Mouse (Mus musculus) embryo, embryonic 11 days (tissue): Measurements from ENCODE around the gene Klk8.

ENCODE experiments used
- DNase-seq: peaks from one replicate; pipeline ENCODE4 v3.0.0-alpha.2; 2015

Gene Klk8

GRCm38 (mm10) chr7:43797333-43797769 is at the start of gene Klk8:
Gene Klk8, plus strand, starts transcription at chr7:43797577.
- DNase-seq: peak; percentile 54

- DNase-seq: no peak
Measured at GRCm38 (mm10) chr7:43747788-43748187, 49.6 kb upstream of the Klk8 start.

GRCm38 (mm10) chr7:43752806-43753205 is 44.6 kb upstream of the Klk8 start:
- no peak for DNase-seq

GRCm38 (mm10) chr7:43766484-43766883 is 30.9 kb upstream of the Klk8 start:
- DNase-seq: no peak

- DNase-seq: no peak
Measured at GRCm38 (mm10) chr7:43768597-43768996, 28.8 kb upstream of the Klk8 start, which contains the start of gene Klk12. Gene Klk12, plus strand, starts transcription at chr7:43768897.

- no peak for DNase-seq
Measured at GRCm38 (mm10) chr7:43769636-43770035, 27.7 kb upstream of the Klk8 start.

- no peak for DNase-seq
Measured at GRCm38 (mm10) chr7:43770701-43771100, 26.7 kb upstream of the Klk8 start.

GRCm38 (mm10) chr7:43771916-43772315 is 25.5 kb upstream of the Klk8 start:
- no peak for DNase-seq

GRCm38 (mm10) chr7:43772901-43773300 is 24.5 kb upstream of the Klk8 start:
- DNase-seq: no peak

- no peak for DNase-seq
Measured at GRCm38 (mm10) chr7:43774364-43774763, 23.0 kb upstream of the Klk8 start, which contains the start of gene Klk11. Gene Klk11, plus strand, starts transcription at chr7:43774604.

- no peak for DNase-seq
Measured at GRCm38 (mm10) chr7:43774802-43775201, 22.6 kb upstream of the Klk8 start.

- no peak for DNase-seq
Measured at GRCm38 (mm10) chr7:43775311-43776057, 21.9 kb upstream of the Klk8 start.

- DNase-seq: no peak
Measured at GRCm38 (mm10) chr7:43776506-43776905, 20.9 kb upstream of the Klk8 start.

GRCm38 (mm10) chr7:43777423-43777822 is 20.0 kb upstream of the Klk8 start:
- DNase-seq: no peak

- DNase-seq: no peak
Measured at GRCm38 (mm10) chr7:43778176-43778970, 19.0 kb upstream of the Klk8 start.

- DNase-seq: no peak
Measured at GRCm38 (mm10) chr7:43780241-43780640, 17.1 kb upstream of the Klk8 start.

GRCm38 (mm10) chr7:43780746-43781145 is 16.6 kb upstream of the Klk8 start, which contains the start of gene Klk10:
Gene Klk10, plus strand, starts transcription at chr7:43781035.
- DNase-seq: no peak

GRCm38 (mm10) chr7:43781541-43781940 is 15.8 kb upstream of the Klk8 start:
- DNase-seq: no peak

GRCm38 (mm10) chr7:43782275-43783265 is 14.8 kb upstream of the Klk8 start:
- DNase-seq: peak; percentile 89

- DNase-seq: no peak
Measured at GRCm38 (mm10) chr7:43785286-43785685, 12.1 kb upstream of the Klk8 start.

- DNase-seq: no peak
Measured at GRCm38 (mm10) chr7:43788096-43788495, 9.3 kb upstream of the Klk8 start.

- no peak for DNase-seq
Measured at GRCm38 (mm10) chr7:43789295-43789694, 8.1 kb upstream of the Klk8 start.

- DNase-seq: no peak
Measured at GRCm38 (mm10) chr7:43791591-43791990, 5.8 kb upstream of the Klk8 start, which contains the start of gene Klk9. Gene Klk9, plus strand, starts transcription at chr7:43791891.
